ENCODE assay signal across 9 mouse cellular contexts in the genomic region with DNA sequence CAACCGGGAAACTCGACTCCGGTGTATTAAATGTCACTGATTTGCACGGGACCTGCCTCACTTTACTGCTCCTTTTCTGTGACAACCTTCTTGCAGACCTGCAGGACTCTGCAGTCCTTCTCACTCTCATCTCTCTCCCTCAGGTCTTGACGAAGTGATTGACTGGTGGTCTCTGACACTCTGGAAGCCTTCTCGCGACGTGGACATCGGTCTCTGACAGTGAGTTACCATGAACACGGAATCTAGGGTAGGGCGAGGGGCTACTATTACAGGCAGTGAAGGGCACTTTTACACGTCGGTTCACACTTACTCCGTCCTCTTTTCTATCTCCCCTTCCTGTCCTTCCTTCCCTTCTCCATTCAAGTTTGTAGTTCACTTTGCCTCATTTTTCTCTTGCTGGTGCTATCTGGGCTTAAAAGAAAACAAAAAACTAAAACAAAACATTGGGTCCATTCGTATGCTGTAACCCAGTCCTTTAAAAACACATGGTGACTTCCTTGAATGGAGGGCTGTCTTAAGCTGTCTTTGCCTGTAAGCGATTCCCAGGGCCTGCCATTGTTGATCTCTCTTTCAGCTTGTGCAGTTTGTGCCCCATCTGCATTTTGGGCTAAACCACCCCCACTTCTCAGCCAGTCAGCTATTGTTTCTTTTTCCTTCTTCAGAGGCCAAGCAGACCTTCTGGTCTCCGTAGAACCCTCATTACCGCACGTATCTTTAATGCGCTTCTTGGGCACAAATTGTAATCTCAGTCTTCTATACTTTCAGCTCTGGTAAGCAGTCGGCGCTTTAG. TPM values are rescaled to one million over a fixed set of nuclear protein-coding genes. Genes with fewer than 3 reads are reported as not detected.
DNase-seq lines count a peak whose midpoint lies in the region; ATAC-seq lines count a peak whose summit lies in the region.
"Had no signal": no experiment of that assay in that cellular context is flagged by ENCODE, and none has a peak within 500 bp of the region (broad histone marks: within the 10 kb centered on the region; RNA-seq: fewer than 3 reads in every experiment).

No protein-coding gene starts in this region.

- WGBS in heart, embryonic 12.5 days, result 14% methylated on average over 22 of the region's 22 CpGs
- WGBS in hindbrain, embryonic 14.5 days, result 3% methylated on average over 22 of the region's 22 CpGs
- 4% methylated on average over 22 of the region's 22 CpGs for WGBS in midbrain, embryonic 16.5 days

- no peak overlapping the region for H3K27ac ChIP-seq in heart, embryonic 12.5 days (ENCODE audit: poor library complexity, severe bottlenecking)
- H3K27ac ChIP-seq in hindbrain, embryonic 14.5 days, result no peak overlapping the region
- no peak overlapping the region for H3K27ac ChIP-seq in midbrain, embryonic 16.5 days (ENCODE audit: low read length)

- H3K4me1 ChIP-seq in heart, embryonic 12.5 days (replicated peaks), result peaks cover 35% of the 10 kb centered on the region
- peaks cover 26% of the 10 kb centered on the region for H3K4me1 ChIP-seq in hindbrain, embryonic 14.5 days (replicated peaks; ENCODE audit: control insufficient read depth, insufficient read depth, low read length)
- peaks cover 25% of the 10 kb centered on the region for H3K4me1 ChIP-seq in midbrain, embryonic 16.5 days (ENCODE audit: control insufficient read depth, insufficient read depth, low read length)

- no peaks in the 10 kb centered on the region for H3K9me3 ChIP-seq in heart, embryonic 12.5 days (replicated peaks)
- H3K9me3 ChIP-seq in hindbrain, embryonic 14.5 days (ENCODE audit: control insufficient read depth, low read length), result no peaks in the 10 kb centered on the region
- H3K9me3 ChIP-seq in midbrain, embryonic 16.5 days (replicated peaks; ENCODE audit: control insufficient read depth, low read length, poor library complexity, severe bottlenecking), result no peaks in the 10 kb centered on the region

- peak overlapping the region; percentile 63 for H3K4me3 ChIP-seq in heart, embryonic 12.5 days
- peak overlapping the region; percentile 39 for H3K4me3 ChIP-seq in hindbrain, embryonic 14.5 days (replicated peaks; ENCODE audit: low read length)
- peak overlapping the region; percentile 49 for H3K4me3 ChIP-seq in midbrain, embryonic 16.5 days (ENCODE audit: low read depth, low read length)

- peak overlapping the region; percentile 73; the same call in 1 of the 2 replicates for H3K9ac ChIP-seq in heart, embryonic 12.5 days
- H3K9ac ChIP-seq in hindbrain, embryonic 14.5 days, result no peak overlapping the region
- H3K9ac ChIP-seq in midbrain, embryonic 16.5 days (ENCODE audit: low read depth, low read length), result no peak overlapping the region

- peak overlapping the region; percentile 96 for H3K4me2 ChIP-seq in heart, embryonic 12.5 days
- H3K4me2 ChIP-seq in hindbrain, embryonic 14.5 days (replicated peaks), result peak overlapping the region; percentile 95
- peak overlapping the region; percentile 99 for H3K4me2 ChIP-seq in midbrain, embryonic 16.5 days (ENCODE audit: low read length)

- H3K27me3 ChIP-seq in heart, embryonic 12.5 days (replicated peaks), result peaks cover 9% of the 10 kb centered on the region; the same call in 1 of the 2 replicates
- peaks cover 47% of the 10 kb centered on the region for H3K27me3 ChIP-seq in hindbrain, embryonic 14.5 days (ENCODE audit: control insufficient read depth, insufficient read depth, low read length)
- peaks cover 35% of the 10 kb centered on the region for H3K27me3 ChIP-seq in midbrain, embryonic 16.5 days (ENCODE audit: control insufficient read depth, insufficient read depth, low read depth, low read length)

- DNase-seq in heart, adult 8-10 months (ENCODE audit: low spot score), result no peak
- DNase-seq in embryo, embryonic 10 days (ENCODE audit: low spot score), result peak; percentile 46
- no peak for DNase-seq in hindbrain, embryonic 14.5 days (ENCODE audit: low spot score)
- no peak for DNase-seq in gastrocnemius, adult 8-10 months (ENCODE audit: low spot score in 2 of 2)
- DNase-seq in spleen, adult 12 weeks (ENCODE audit: low spot score), result no peak
- DNase-seq in cerebellum, adult 18-20 months, result no peak
- DNase-seq: B cell, adult 2 months had no signal

- 0 out of 2 replicates have a peak, but pooled peaks cover 3% of the 10 kb centered on the region for H3K36me3 ChIP-seq in heart, embryonic 12.5 days
- H3K36me3 ChIP-seq in hindbrain, embryonic 14.5 days (replicated peaks; ENCODE audit: control insufficient read depth, insufficient read depth), result no peaks in the 10 kb centered on the region
- no peaks in the 10 kb centered on the region for H3K36me3 ChIP-seq in midbrain, embryonic 16.5 days (ENCODE audit: control insufficient read depth, insufficient read depth, low read length)

- no peak for ATAC-seq in heart, embryonic 12.5 days (ENCODE audit: insufficient number of reproducible peaks, low FRiP score)
- no peak for ATAC-seq in hindbrain, embryonic 14.5 days (ENCODE audit: low FRiP score)
- ATAC-seq in midbrain, embryonic 16.5 days, result no peak

RNA-seq across cellular contexts. Expression of a gene that starts 1.5 kb away (rescaled TPM):
- polyA plus RNA-seq in heart, embryonic 12.5 days (2016; fragmentation: Nextera tagmentation; extraction: Ambion mirVana), result 23.3 and 25.1 TPM in 2 replicates
- 1 to 10 TPM; 2.5 to 9.8 (median 3.0) TPM for total RNA-seq in heart, adult 8-10 months (2022)
- 5.0 and 5.1 TPM in 2 replicates for polyA plus RNA-seq in hindbrain, embryonic 14.5 days (2014; fragmentation: Nextera tagmentation; extraction: Ambion mirVana)
- 1.8 and 2.4 TPM in 2 replicates for polyA plus RNA-seq in midbrain, embryonic 16.5 days (2015; fragmentation: Nextera tagmentation; extraction: Ambion mirVana)
- under 1 TPM in 3 of 4 experiments, not detected in 1; 0.25 to 0.73 (median 0.65) TPM for total RNA-seq in gastrocnemius, adult 8-10 months (2022)
